Mouse (Mus musculus): ENCODE measurements around the gene Patl2. TPM values are rescaled to one million over a fixed set of nuclear protein-coding genes. Genes with fewer than 3 reads are reported as not detected.

The Patl2 gene
- total and polyA plus RNA-seq, 3 experiments = 0.58 to 0.84 TPM; not detected in 1

- TF ChIP-seq RAD21 (IDR thresholded peaks at IDR 0.05; ENCODE audit: low read depth, low read length) (no peak), ZMIZ1 (IDR thresholded peaks at IDR 0.05; ENCODE audit: low read depth, low read length) (peak; percentile 94), GATA1 (IDR thresholded peaks at IDR 0.05; ENCODE audit: low read depth, low read length) (no peak), TBP (IDR thresholded peaks at IDR 0.05; ENCODE audit: low read depth, low read length) (peak; percentile 89), CHD1 (IDR thresholded peaks at IDR 0.05; ENCODE audit: low read depth, low read length) (no peak; the same call in 1 of the 2 replicates)
These were observed 67.7 kb downstream of the Patl2 start, which contains the start of gene Spg11 (continued) for GRCm38 (mm10) chr2:122117961-122118958.

GRCm38 (mm10) chr2:122116888-122117287 is 69.1 kb downstream of the Patl2 start:
- H3K4me1 ChIP-seq (ENCODE audit: control insufficient read depth in 1 of 2, insufficient read depth in 2 of 2, low read length in 2 of 2) = peaks cover 4 to 7% of the 10 kb centered on the region in 2 experiments
- H3K79me2 ChIP-seq (ENCODE audit: control insufficient read depth, insufficient read depth, low read length, poor library complexity) = peaks cover 9% of the 10 kb centered on the region
- peak; percentile 15 for DNase-seq (ENCODE audit: low read depth, low spot score)
- no peak overlapping the region for H3K4me3 ChIP-seq (ENCODE audit: control insufficient read depth in 1 of 2, insufficient read depth in 1 of 2, low read depth in 2 of 2, low read length in 2 of 2)
- no peak overlapping the region for H3K27ac ChIP-seq (ENCODE audit: control insufficient read depth, low read depth, low read length)
- peaks cover 0 to 13% of the 10 kb centered on the region in 2 experiments; a peak in 2 of 4 replicates for H3K36me3 ChIP-seq (ENCODE audit: control insufficient read depth in 1 of 2, insufficient read depth in 2 of 2, low read length in 2 of 2)
- TF ChIP-seq GABPA (IDR thresholded peaks at IDR 0.05; ENCODE audit: low read depth, low read length) (no peak), MAFK (IDR thresholded peaks at IDR 0.05; ENCODE audit: borderline replicate concordance, low read depth, low read length) (peak; percentile 97)
- H3K9ac ChIP-seq (ENCODE audit: control insufficient read depth, low read depth, low read length, poor library complexity, severe bottlenecking) = no peak overlapping the region
- no peaks in the 10 kb centered on the region for H3K9me3 ChIP-seq (replicated peaks; ENCODE audit: insufficient read depth, low read length)
- H3K27me3 ChIP-seq (ENCODE audit: control insufficient read depth in 1 of 2, insufficient read depth in 2 of 2, low read length in 2 of 2) = no peaks in the 10 kb centered on the region

GRCm38 (mm10) chr2:122109714-122110113 is 76.3 kb downstream of the Patl2 start:
- H3K4me1 ChIP-seq (ENCODE audit: control insufficient read depth in 1 of 2, insufficient read depth in 2 of 2, low read length in 2 of 2) = no peaks in the 10 kb centered on the region
- H3K79me2 ChIP-seq (ENCODE audit: control insufficient read depth, insufficient read depth, low read length, poor library complexity) = no peaks in the 10 kb centered on the region
- H3K4me3 ChIP-seq (ENCODE audit: control insufficient read depth in 1 of 2, insufficient read depth in 1 of 2, low read depth in 2 of 2, low read length in 2 of 2) = no peak overlapping the region
- no peak overlapping the region for H3K9ac ChIP-seq (ENCODE audit: control insufficient read depth, low read depth, low read length, poor library complexity, severe bottlenecking)
- H3K27ac ChIP-seq (ENCODE audit: control insufficient read depth, low read depth, low read length) = no peak overlapping the region
- H3K27me3 ChIP-seq (ENCODE audit: control insufficient read depth in 1 of 2, insufficient read depth in 2 of 2, low read length in 2 of 2) = no peaks in the 10 kb centered on the region
- no peaks in the 10 kb centered on the region for H3K9me3 ChIP-seq (replicated peaks; ENCODE audit: insufficient read depth, low read length)
- H3K36me3 ChIP-seq (ENCODE audit: control insufficient read depth in 1 of 2, insufficient read depth in 2 of 2, low read length in 2 of 2) = no peaks in the 10 kb centered on the region
- no peak for DNase-seq (ENCODE audit: low read depth, low spot score)
- TF ChIP-seq TBP (IDR thresholded peaks at IDR 0.05; ENCODE audit: low read depth, low read length) (no peak), JUND (IDR thresholded peaks at IDR 0.05; ENCODE audit: low read depth, low read length) (no peak), BHLHE40 (IDR thresholded peaks at IDR 0.05; ENCODE audit: borderline replicate concordance, low read depth, low read length) (no peak), ETS1 (IDR thresholded peaks at IDR 0.05; ENCODE audit: low read depth, low read length) (no peak), RAD21 (IDR thresholded peaks at IDR 0.05; ENCODE audit: low read depth, low read length) (no peak), MAZ (IDR thresholded peaks at IDR 0.05; ENCODE audit: low read depth, low read length) (no peak), ELF1 (IDR thresholded peaks at IDR 0.05; ENCODE audit: low read depth, low read length) (no peak), MAFK (IDR thresholded peaks at IDR 0.05; ENCODE audit: borderline replicate concordance, low read depth, low read length) (no peak), MXI1 (IDR thresholded peaks at IDR 0.05; ENCODE audit: low read depth, low read length) (no peak), TAL1 (IDR thresholded peaks at IDR 0.05; ENCODE audit: low read length) (no peak), MAX (IDR thresholded peaks at IDR 0.05; ENCODE audit: low read length) (no peak), SMC3 (IDR thresholded peaks at IDR 0.05; ENCODE audit: low read depth, low read length) (no peak), POLR2AphosphoS2 (IDR thresholded peaks at IDR 0.05; ENCODE audit: low read length) (no peak), NRF1 (IDR thresholded peaks at IDR 0.05; ENCODE audit: insufficient read depth, low read depth, low read length, poor library complexity, severe bottlenecking) (no peak), SIN3A (IDR thresholded peaks at IDR 0.05; ENCODE audit: low read length) (no peak), ZMIZ1 (IDR thresholded peaks at IDR 0.05; ENCODE audit: low read depth, low read length) (no peak), CHD1 (IDR thresholded peaks at IDR 0.05; ENCODE audit: low read depth, low read length) (no peak)
